Mouse (Mus musculus): Measurements from ENCODE around the gene Shank2. TPM values are rescaled to one million over a fixed set of nuclear protein-coding genes. Genes with fewer than 3 reads are reported as not detected.

Shank2 gene
- total RNA-seq, 1 experiment, result 0.94 TPM

- no peaks in the 10 kb centered on the region for H3K9me3 ChIP-seq (ENCODE audit: control insufficient read depth, insufficient read depth, low read depth, low read length)
- H3K27ac ChIP-seq (ENCODE audit: insufficient read depth, low read depth, low read length, poor library complexity, severe bottlenecking), result no peak overlapping the region
Observed at GRCm38 (mm10) chr7:144239571-144240370, 238.0 kb downstream of the Shank2 start.

GRCm38 (mm10) chr7:144240736-144241343 is 239.1 kb downstream of the Shank2 start:
- peaks cover 0 to 18% of the 10 kb centered on the region in 2 experiments; a peak in 2 of 4 replicates for H3K4me1 ChIP-seq (ENCODE audit: control insufficient read depth in 2 of 2, insufficient read depth in 2 of 2, low read length in 2 of 2, poor library complexity in 1 of 2)
- in situ Hi-C loops (cut with MboI; ENCODE audit: low sequenced_read_pairs in 2 of 2, unreplicated experiment in 2 of 2), result no loop called here

More at GRCm38 (mm10) chr7:144239571-144240370, 238.0 kb downstream of the Shank2 start:
- no peak overlapping the region for H3K4me3 ChIP-seq (ENCODE audit: insufficient read depth in 1 of 2, low read depth in 1 of 2, low read length in 2 of 2, poor library complexity in 1 of 2, severe bottlenecking in 1 of 2)
- no peak for DNase-seq (ENCODE audit: low read depth, low spot score)
- peaks cover 0 to 18% of the 10 kb centered on the region in 2 experiments; a peak in 2 of 4 replicates for H3K4me1 ChIP-seq (ENCODE audit: control insufficient read depth in 2 of 2, insufficient read depth in 2 of 2, low read length in 2 of 2, poor library complexity in 1 of 2)
- no peak overlapping the region for H3K9ac ChIP-seq (ENCODE audit: insufficient read depth, low read depth, low read length, poor library complexity, severe bottlenecking)
- H3K36me3 ChIP-seq (ENCODE audit: control insufficient read depth, insufficient read depth, low read length, poor library complexity, severe bottlenecking), result no peaks in the 10 kb centered on the region
- no peak for TF ChIP-seq HCFC1 (IDR thresholded peaks at IDR 0.05; ENCODE audit: borderline replicate concordance, insufficient read depth, low read length)
- TF ChIP-seq ZNF384 (IDR thresholded peaks at IDR 0.05; ENCODE audit: low read depth, low read length), result no peak
- TF ChIP-seq ZC3H11A (IDR thresholded peaks at IDR 0.05; ENCODE audit: borderline replicate concordance, low read depth, low read length), result no peak
- no peak for TF ChIP-seq MAFK (IDR thresholded peaks at IDR 0.05; ENCODE audit: insufficient read depth, low read depth, low read length)
- TF ChIP-seq CHD2 (IDR thresholded peaks at IDR 0.05; ENCODE audit: low read depth, low read length), result no peak
- in situ Hi-C loops (cut with MboI; ENCODE audit: low sequenced_read_pairs in 2 of 2, unreplicated experiment in 2 of 2), result no loop called here

GRCm38 (mm10) chr7:144244203-144244602 is 242.5 kb downstream of the Shank2 start:
- no peaks in the 10 kb centered on the region for H3K36me3 ChIP-seq (ENCODE audit: control insufficient read depth, insufficient read depth, low read length, poor library complexity, severe bottlenecking)
- H3K27ac ChIP-seq (ENCODE audit: insufficient read depth, low read depth, low read length, poor library complexity, severe bottlenecking), result no peak overlapping the region
- H3K9me3 ChIP-seq (ENCODE audit: control insufficient read depth, insufficient read depth, low read depth, low read length), result no peaks in the 10 kb centered on the region
- no peak overlapping the region for H3K9ac ChIP-seq (ENCODE audit: insufficient read depth, low read depth, low read length, poor library complexity, severe bottlenecking)
- TF ChIP-seq HCFC1 (IDR thresholded peaks at IDR 0.05; ENCODE audit: borderline replicate concordance, insufficient read depth, low read length), result no peak
- no peak for TF ChIP-seq MAFK (IDR thresholded peaks at IDR 0.05; ENCODE audit: insufficient read depth, low read depth, low read length)
- no peak for TF ChIP-seq ZNF384 (IDR thresholded peaks at IDR 0.05; ENCODE audit: low read depth, low read length)
- no peak for TF ChIP-seq CHD2 (IDR thresholded peaks at IDR 0.05; ENCODE audit: low read depth, low read length)
- TF ChIP-seq ZC3H11A (IDR thresholded peaks at IDR 0.05; ENCODE audit: borderline replicate concordance, low read depth, low read length), result no peak
- no peak for DNase-seq (ENCODE audit: low read depth, low spot score)
- no peak overlapping the region for H3K4me3 ChIP-seq (ENCODE audit: insufficient read depth in 1 of 2, low read depth in 1 of 2, low read length in 2 of 2, poor library complexity in 1 of 2, severe bottlenecking in 1 of 2)
- in situ Hi-C loops (cut with MboI; ENCODE audit: low sequenced_read_pairs in 2 of 2, unreplicated experiment in 2 of 2), result no loop called here
- peaks cover 5 to 19% of the 10 kb centered on the region in 2 experiments for H3K4me1 ChIP-seq (ENCODE audit: control insufficient read depth in 2 of 2, insufficient read depth in 2 of 2, low read length in 2 of 2, poor library complexity in 1 of 2)

More at GRCm38 (mm10) chr7:144240736-144241343, 239.1 kb downstream of the Shank2 start:
- Histone ChIP-seq H3K9ac (ENCODE audit: insufficient read depth, low read depth, low read length, poor library complexity, severe bottlenecking) (no peak overlapping the region), H3K36me3 (ENCODE audit: control insufficient read depth, insufficient read depth, low read length, poor library complexity, severe bottlenecking) (no peaks in the 10 kb centered on the region), H3K27ac (ENCODE audit: insufficient read depth, low read depth, low read length, poor library complexity, severe bottlenecking) (no peak overlapping the region), H3K4me3 (ENCODE audit: insufficient read depth in 1 of 2, low read depth in 1 of 2, low read length in 2 of 2, poor library complexity in 1 of 2, severe bottlenecking in 1 of 2) (no peak overlapping the region), H3K9me3 (ENCODE audit: control insufficient read depth, insufficient read depth, low read depth, low read length) (no peaks in the 10 kb centered on the region)
- TF ChIP-seq ZC3H11A (IDR thresholded peaks at IDR 0.05; ENCODE audit: borderline replicate concordance, low read depth, low read length) (no peak), HCFC1 (IDR thresholded peaks at IDR 0.05; ENCODE audit: borderline replicate concordance, insufficient read depth, low read length) (no peak), MAFK (IDR thresholded peaks at IDR 0.05; ENCODE audit: insufficient read depth, low read depth, low read length) (no peak), CHD2 (IDR thresholded peaks at IDR 0.05; ENCODE audit: low read depth, low read length) (no peak), ZNF384 (IDR thresholded peaks at IDR 0.05; ENCODE audit: low read depth, low read length) (no peak)
- DNase-seq (ENCODE audit: low read depth, low spot score), result no peak

GRCm38 (mm10) chr7:144246271-144246670 is 244.5 kb downstream of the Shank2 start:
- no peak overlapping the region for H3K27ac ChIP-seq (ENCODE audit: insufficient read depth, low read depth, low read length, poor library complexity, severe bottlenecking)
- H3K36me3 ChIP-seq (ENCODE audit: control insufficient read depth, insufficient read depth, low read length, poor library complexity, severe bottlenecking), result no peaks in the 10 kb centered on the region
- TF ChIP-seq ZC3H11A (IDR thresholded peaks at IDR 0.05; ENCODE audit: borderline replicate concordance, low read depth, low read length), result no peak
- TF ChIP-seq CHD2 (IDR thresholded peaks at IDR 0.05; ENCODE audit: low read depth, low read length), result no peak
- TF ChIP-seq ZNF384 (IDR thresholded peaks at IDR 0.05; ENCODE audit: low read depth, low read length), result no peak
- no peak for TF ChIP-seq MAFK (IDR thresholded peaks at IDR 0.05; ENCODE audit: insufficient read depth, low read depth, low read length)
- no peak for TF ChIP-seq HCFC1 (IDR thresholded peaks at IDR 0.05; ENCODE audit: borderline replicate concordance, insufficient read depth, low read length)
- no peak for DNase-seq (ENCODE audit: low read depth, low spot score)
- no peak overlapping the region for H3K9ac ChIP-seq (ENCODE audit: insufficient read depth, low read depth, low read length, poor library complexity, severe bottlenecking)
- in situ Hi-C loops (cut with MboI; ENCODE audit: low sequenced_read_pairs in 2 of 2, unreplicated experiment in 2 of 2), result no loop called here
- peaks cover 5% of the 10 kb centered on the region in 2 experiments; a peak in 3 of 4 replicates for H3K4me1 ChIP-seq (ENCODE audit: control insufficient read depth in 2 of 2, insufficient read depth in 2 of 2, low read length in 2 of 2, poor library complexity in 1 of 2)
- H3K4me3 ChIP-seq (ENCODE audit: insufficient read depth in 1 of 2, low read depth in 1 of 2, low read length in 2 of 2, poor library complexity in 1 of 2, severe bottlenecking in 1 of 2), result no peak overlapping the region
- no peaks in the 10 kb centered on the region for H3K9me3 ChIP-seq (ENCODE audit: control insufficient read depth, insufficient read depth, low read depth, low read length)
